ENCODE assay signal across 8 mouse cellular contexts in the genomic region with DNA sequence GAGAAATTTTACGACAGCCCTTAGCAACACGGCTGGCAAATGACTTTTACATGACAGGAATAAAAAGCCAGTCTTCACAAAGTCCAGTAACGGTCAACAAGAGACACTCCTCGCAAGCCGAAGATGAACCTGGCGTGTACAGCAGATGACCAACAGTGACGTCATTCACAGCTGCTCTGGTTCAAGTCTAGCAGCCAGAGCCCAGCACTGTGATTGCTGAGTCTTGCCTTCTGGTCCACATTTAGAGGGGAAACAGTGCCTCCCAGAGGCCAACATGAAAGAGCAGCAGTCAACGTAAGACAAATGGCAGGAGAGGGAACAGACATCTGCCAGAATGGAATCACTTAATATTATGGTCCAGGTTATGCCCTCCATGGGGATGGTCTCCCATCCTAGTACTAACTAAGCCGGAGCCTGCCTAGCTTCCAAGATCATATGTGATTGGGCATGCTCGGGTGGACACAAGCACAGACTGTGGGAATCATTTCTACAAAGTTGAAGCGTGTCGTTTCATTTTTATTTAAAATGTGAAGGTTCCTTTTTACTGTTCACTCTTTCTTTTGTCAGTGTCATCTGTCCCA. TPM values are rescaled to one million over a fixed set of nuclear protein-coding genes. Genes with fewer than 3 reads are reported as not detected.
DNase-seq lines count a peak whose midpoint lies in the region; ATAC-seq and TF ChIP-seq lines count a peak whose summit lies in the region.

No protein-coding gene starts in this region.

- peak; percentile 97 for TF ChIP-seq EP300 in heart, adult 2 months (IDR thresholded peaks at IDR 0.05; ENCODE audit: insufficient read depth, low read depth, low read length)

- no peaks in the 10 kb centered on the region for H3K27me3 ChIP-seq in testis, adult 2 months (ENCODE audit: control insufficient read depth, insufficient read depth, low read length)
- H3K27me3 ChIP-seq in heart, adult 2 months (ENCODE audit: control insufficient read depth, insufficient read depth, low read length): no peaks in the 10 kb centered on the region
- H3K27me3 ChIP-seq in limb, embryonic 11.5 days (ENCODE audit: control insufficient read depth, insufficient read depth, low read length): no peaks in the 10 kb centered on the region
- H3K27me3 ChIP-seq in midbrain, embryonic 16.5 days (ENCODE audit: control insufficient read depth, insufficient read depth, low read depth, low read length): no peaks in the 10 kb centered on the region
- H3K27me3 ChIP-seq in stomach, embryonic 14.5 days (ENCODE audit: control insufficient read depth, insufficient read depth, low read length): no peaks in the 10 kb centered on the region

- TF ChIP-seq CTCF in testis, adult 2 months (IDR thresholded peaks at IDR 0.05; ENCODE audit: control insufficient read depth, insufficient read depth, insufficient replicate concordance, low read depth, low read length): peak; percentile 59; the same call in 1 of the 2 replicates
- TF ChIP-seq CTCF in heart, adult 2 months (IDR thresholded peaks at IDR 0.05): peak; percentile 94

- H3K4me3 ChIP-seq in testis, adult 2 months (ENCODE audit: control insufficient read depth, low read depth, low read length): no peak overlapping the region
- H3K4me3 ChIP-seq in heart, adult 2 months: no peak overlapping the region
- H3K4me3 ChIP-seq in limb, embryonic 11.5 days (ENCODE audit: low read depth, low read length): no peak overlapping the region
- H3K4me3 ChIP-seq in midbrain, embryonic 16.5 days (ENCODE audit: low read depth, low read length): no peak overlapping the region
- H3K4me3 ChIP-seq in stomach, embryonic 14.5 days (ENCODE audit: low read depth, low read length): no peak overlapping the region

- DNase-seq in testis, postnatal 14 days (ENCODE audit: low spot score): no peak
- DNase-seq in embryo, embryonic 10.5 days (ENCODE audit: low spot score): peak; percentile 79
- DNase-seq in heart, adult 2 months: peak; percentile 76 to 83
- peak; percentile 73 for DNase-seq in kidney, adult 18-20 months
- peak; percentile 59 for DNase-seq in limb, embryonic 11.5 days (ENCODE audit: low spot score)

- no peaks in the 10 kb centered on the region; the same call in 1 of the 2 replicates for H3K9me3 ChIP-seq in limb, embryonic 11.5 days (ENCODE audit: control insufficient read depth, low read length)
- H3K9me3 ChIP-seq in midbrain, embryonic 16.5 days (replicated peaks; ENCODE audit: control insufficient read depth, low read length, poor library complexity, severe bottlenecking): no peaks in the 10 kb centered on the region
- no peaks in the 10 kb centered on the region for H3K9me3 ChIP-seq in stomach, embryonic 14.5 days (ENCODE audit: control insufficient read depth, low read depth, low read length)

- WGBS in heart, adult 2 months: 41% methylated on average over 12 of the region's 12 CpGs
- 58% methylated on average over 12 of the region's 12 CpGs for WGBS in limb, embryonic 11.5 days
- 57% methylated on average over 12 of the region's 12 CpGs for WGBS in midbrain, embryonic 16.5 days
- WGBS in stomach, embryonic 14.5 days: 56% methylated on average over 12 of the region's 12 CpGs

- no peaks in the 10 kb centered on the region; the same call in 1 of the 2 replicates for H3K4me1 ChIP-seq in testis, adult 2 months (ENCODE audit: control insufficient read depth, insufficient read depth, low read length)
- H3K4me1 ChIP-seq in heart, adult 2 months (ENCODE audit: control insufficient read depth, insufficient read depth, low read length): peaks cover 2% of the 10 kb centered on the region
- no peaks in the 10 kb centered on the region for H3K4me1 ChIP-seq in limb, embryonic 11.5 days (ENCODE audit: control insufficient read depth, insufficient read depth, low read length)
- no peaks in the 10 kb centered on the region for H3K4me1 ChIP-seq in midbrain, embryonic 16.5 days (ENCODE audit: control insufficient read depth, insufficient read depth, low read length)
- H3K4me1 ChIP-seq in stomach, embryonic 14.5 days (ENCODE audit: control insufficient read depth, insufficient read depth, low read length): peaks cover under 1% of the 10 kb centered on the region; the same call in 1 of the 2 replicates

- no peak overlapping the region for H3K9ac ChIP-seq in heart, adult 2 months (ENCODE audit: low read depth, low read length)
- no peak overlapping the region for H3K9ac ChIP-seq in limb, embryonic 11.5 days (ENCODE audit: low read length)
- no peak overlapping the region for H3K9ac ChIP-seq in midbrain, embryonic 16.5 days (ENCODE audit: low read depth, low read length)
- no peak overlapping the region for H3K9ac ChIP-seq in stomach, embryonic 14.5 days (replicated peaks; ENCODE audit: low read depth, low read length)

- intact Hi-C loops in heart, adult 2 months (cut with DNase I): loop anchor here (2.0 to 10.0 kb wide), 4 partner anchors 35 to 653 kb away; a partner anchor contains a TSS

- TF ChIP-seq POLR2A in testis, adult 2 months (IDR thresholded peaks at IDR 0.05; ENCODE audit: control insufficient read depth, low read depth, low read length): no peak
- no peak for TF ChIP-seq POLR2A in heart, adult 2 months (IDR thresholded peaks at IDR 0.05; ENCODE audit: insufficient read depth, low read depth, low read length)

- H3K79me2 ChIP-seq in heart, adult 2 months (replicated peaks; ENCODE audit: control insufficient read depth, insufficient read depth, low read length): no peaks in the 10 kb centered on the region

- H3K36me3 ChIP-seq in testis, adult 2 months (ENCODE audit: control insufficient read depth, insufficient read depth, low read length): no peaks in the 10 kb centered on the region
- no peaks in the 10 kb centered on the region for H3K36me3 ChIP-seq in heart, adult 2 months (ENCODE audit: control insufficient read depth, insufficient read depth, low read length)
- H3K36me3 ChIP-seq in limb, embryonic 11.5 days (ENCODE audit: control insufficient read depth, insufficient read depth, low read length): no peaks in the 10 kb centered on the region
- H3K36me3 ChIP-seq in midbrain, embryonic 16.5 days (ENCODE audit: control insufficient read depth, insufficient read depth, low read length): 0 out of 2 replicates have a peak, but pooled peaks cover 2% of the 10 kb centered on the region
- no peaks in the 10 kb centered on the region for H3K36me3 ChIP-seq in stomach, embryonic 14.5 days (ENCODE audit: control insufficient read depth, insufficient read depth, low read length)

- no peak; the same call in 1 of the 2 replicates for ATAC-seq in limb, embryonic 11.5 days (ENCODE audit: insufficient number of reproducible peaks, low FRiP score, low TSS enrichment, low read depth)
- peak; percentile 51; the same call in 1 of the 2 replicates for ATAC-seq in midbrain, embryonic 16.5 days
- ATAC-seq in stomach, embryonic 14.5 days (ENCODE audit: insufficient number of reproducible peaks, insufficient read depth, low FRiP score, low read depth): peak; percentile 76; the same call in 1 of the 2 replicates

- no peak overlapping the region for H3K4me2 ChIP-seq in limb, embryonic 11.5 days (ENCODE audit: low read depth, severe bottlenecking)
- no peak overlapping the region for H3K4me2 ChIP-seq in midbrain, embryonic 16.5 days (ENCODE audit: low read length)
- no peak overlapping the region for H3K4me2 ChIP-seq in stomach, embryonic 14.5 days (replicated peaks; ENCODE audit: low read depth, low read length)

- H3K27ac ChIP-seq in testis, adult 2 months (ENCODE audit: control insufficient read depth, insufficient read depth, low read depth, low read length): no peak overlapping the region
- H3K27ac ChIP-seq in heart, adult 2 months: no peak overlapping the region
- no peak overlapping the region for H3K27ac ChIP-seq in limb, embryonic 11.5 days (replicated peaks; ENCODE audit: low read depth, low read length)
- no peak overlapping the region for H3K27ac ChIP-seq in midbrain, embryonic 16.5 days (ENCODE audit: low read length)
- no peak overlapping the region for H3K27ac ChIP-seq in stomach, embryonic 14.5 days (ENCODE audit: low read length)

RNA-seq across cellular contexts. Expression of a gene that starts 19.8 kb away (rescaled TPM):
- 8.1 and 8.7 TPM in 2 replicates for polyA plus RNA-seq in testis, adult 2 months (2012; rRNA removed)
- 10 to 100 TPM; 39.0 to 45.4 TPM for total RNA-seq in heart, adult 2 months (2021)
- 12.3 and 23.8 TPM in 2 replicates for polyA plus RNA-seq in heart, adult 2 months (2012; rRNA removed)
- polyA plus RNA-seq in limb, embryonic 11.5 days (2014; fragmentation: Nextera tagmentation; extraction: Ambion mirVana): 29.4 and 31.5 TPM in 2 replicates
- 38.4 and 46.0 TPM in 2 replicates for polyA plus RNA-seq in midbrain, embryonic 16.5 days (2015; fragmentation: Nextera tagmentation; extraction: Ambion mirVana)
- polyA plus RNA-seq in stomach, embryonic 14.5 days (2014; fragmentation: Nextera tagmentation; extraction: Ambion mirVana): 34.7 and 35.8 TPM in 2 replicates

RNA-seq across cellular contexts. Expression of a gene that starts 34.4 kb away (rescaled TPM):
- polyA plus RNA-seq in testis, adult 2 months (2012; rRNA removed): 16.6 and 20.9 TPM in 2 replicates
- total RNA-seq in heart, adult 2 months (2021): 10 to 100 TPM; 57.0 to 61.2 TPM
- 14.6 and 27.5 TPM in 2 replicates for polyA plus RNA-seq in heart, adult 2 months (2012; rRNA removed)
- 256 TPM in 2 replicates for polyA plus RNA-seq in limb, embryonic 11.5 days (2014; fragmentation: Nextera tagmentation; extraction: Ambion mirVana)
- 376 and 385 TPM in 2 replicates for polyA plus RNA-seq in midbrain, embryonic 16.5 days (2015; fragmentation: Nextera tagmentation; extraction: Ambion mirVana)
- polyA plus RNA-seq in stomach, embryonic 14.5 days (2014; fragmentation: Nextera tagmentation; extraction: Ambion mirVana): 205 and 218 TPM in 2 replicates
